Mouse (Mus musculus) thymus, adult 2 months (tissue): Measurements from ENCODE around the gene Cd80.

ENCODE experiments used
- CTCF ChIP-seq: fragments of 200-500 bp; IDR thresholded peaks from 2 replicates; pipeline ENCODE4 v1.5.1; 2012; ENCODE audit warnings: mild to moderate bottlenecking, control low read depth, low read length, moderate library complexity, borderline replicate concordance; ENCODE audit not compliant: control insufficient read depth, poor library complexity, insufficient read depth; ENCODE audit errors: extremely low read depth
- POLR2A ChIP-seq: fragments of 200-500 bp; IDR thresholded peaks from 2 replicates; pipeline ENCODE4 v1.6.1; 2012; ENCODE audit warnings: mild to moderate bottlenecking, low read length, control low read depth, moderate library complexity; ENCODE audit not compliant: control insufficient read depth, poor library complexity, insufficient read depth; ENCODE audit errors: extremely low read depth

GRCm38 (mm10) chr16:38453203-38453553 lies 2.2 kb upstream of the Cd80 start:
- no peak for TF ChIP-seq CTCF
- TF ChIP-seq POLR2A, result no peak
